Mouse (Mus musculus) thymus, postnatal 14 days (tissue): ENCODE measurements at regions not wholly inside any gene's neighbourhood (a gene's known extent, or its start where the extent isn't known, plus 50 kb on each side); places are given as distances from the start of the nearest gene placed in this dataset.

Experiments used
- DNase-seq: peaks from one replicate; pipeline ENCODE4 v3.0.0; 2021

DNA sequence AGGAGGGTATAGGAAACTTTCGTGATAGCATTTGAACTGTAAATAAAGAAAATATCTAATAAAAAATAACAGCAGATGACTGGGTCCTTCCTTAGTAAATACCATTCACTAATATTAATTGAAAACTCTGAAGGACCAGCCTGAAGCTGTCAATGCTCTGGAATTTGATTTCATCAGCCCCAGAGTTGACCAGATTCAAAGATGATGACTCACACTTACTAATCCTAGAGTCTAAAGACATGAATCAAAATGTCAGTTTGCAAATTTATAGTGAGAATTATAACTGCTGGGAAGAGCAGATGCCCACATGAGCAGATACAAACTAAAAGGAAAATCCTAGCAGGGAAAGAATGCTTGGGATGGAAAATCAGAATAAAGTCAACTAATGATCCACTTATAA is 77.8 kb upstream of the Tac1 start:
- DNase-seq = no peak

DNA sequence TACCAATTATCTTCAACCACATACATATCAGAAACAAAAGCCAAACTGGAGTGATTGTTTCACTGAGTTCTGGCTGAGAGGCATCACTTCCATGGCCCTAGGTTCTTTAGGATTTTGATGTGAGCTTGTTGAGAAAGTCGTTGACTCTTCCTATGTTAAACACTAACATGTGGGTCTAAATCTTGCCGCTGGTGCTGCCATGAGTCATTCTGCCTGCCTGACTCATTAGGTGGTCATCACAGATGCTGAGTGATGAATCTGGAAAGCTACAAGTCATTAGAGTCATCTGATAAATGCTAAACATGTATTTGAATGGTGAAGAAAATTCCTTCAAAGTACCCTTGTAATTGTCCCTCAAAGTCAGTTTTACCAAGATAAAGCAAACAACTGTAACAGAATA is 60.4 kb upstream of the Tac1 start:
- no peak for DNase-seq

- DNase-seq = no peak
These were observed 57.9 kb upstream of the Tac1 start for GRCm38 (mm10) chr6:7496766-7497165.
